Mouse (Mus musculus) splenic B cell, adult 2 months (primary cell): Measurements from ENCODE around the gene Olfr284.
A peak's percentile ranks its signal among the peaks of the same experiment; 100 is the strongest.

Source experiments
- DNase-seq: peaks from one replicate; pipeline ENCODE4 v3.0.0-alpha.2; 2011; ENCODE audit warnings: low read depth, low spot score
- H3K27me3 ChIP-seq: 2 replicates; pipeline ENCODE4 v1.6.1; 2012; ENCODE audit warnings: mild to moderate bottlenecking, low read length, moderate library complexity, mixed read lengths; ENCODE audit not compliant: control insufficient read depth, poor library complexity, insufficient read depth, severe bottlenecking
- H3K36me3 ChIP-seq: 2 replicates; pipeline ENCODE4 v1.6.1; 2012; ENCODE audit warnings: mild to moderate bottlenecking, low read length, moderate library complexity, mixed read lengths; ENCODE audit not compliant: control insufficient read depth, poor library complexity, insufficient read depth, severe bottlenecking

Olfr284 gene

GRCm38 (mm10) chr15:98340887-98341286 lies at the start of gene Olfr284:
Gene Olfr284, minus strand, starts transcription at chr15:98340987.
- Histone ChIP-seq H3K36me3 (no peaks in the 10 kb centered on the region), H3K27me3 (no peaks in the 10 kb centered on the region)
- no peak for DNase-seq

- peak; percentile 53 for DNase-seq
- Histone ChIP-seq H3K36me3 (no peaks in the 10 kb centered on the region), H3K27me3 (no peaks in the 10 kb centered on the region)
Measured at GRCm38 (mm10) chr15:98389796-98390195, 49.0 kb upstream of the Olfr284 start.

- no peaks in the 10 kb centered on the region for H3K27me3 ChIP-seq
- no peak for DNase-seq
- no peaks in the 10 kb centered on the region for H3K36me3 ChIP-seq
Measured at GRCm38 (mm10) chr15:98387621-98388020, 46.8 kb upstream of the Olfr284 start.

- DNase-seq: no peak
- Histone ChIP-seq H3K27me3 (no peaks in the 10 kb centered on the region), H3K36me3 (no peaks in the 10 kb centered on the region)
Measured at GRCm38 (mm10) chr15:98380846-98381245, 40.1 kb upstream of the Olfr284 start, which contains the start of gene Olfr283. Gene Olfr283, minus strand, starts transcription at chr15:98380946.

GRCm38 (mm10) chr15:98378209-98378608 lies 37.4 kb upstream of the Olfr284 start:
- no peak for DNase-seq
- Histone ChIP-seq H3K27me3 (no peaks in the 10 kb centered on the region), H3K36me3 (no peaks in the 10 kb centered on the region)

GRCm38 (mm10) chr15:98317177-98317724 lies 23.5 kb downstream of the Olfr284 start, which contains the start of gene Olfr285:
Gene Olfr285, minus strand, starts transcription at chr15:98317353.
- H3K27me3 ChIP-seq: no peaks in the 10 kb centered on the region
- DNase-seq: no peak
- H3K36me3 ChIP-seq: no peaks in the 10 kb centered on the region

- Histone ChIP-seq H3K27me3 (no peaks in the 10 kb centered on the region), H3K36me3 (no peaks in the 10 kb centered on the region)
- DNase-seq: peak; percentile 5
Measured at GRCm38 (mm10) chr15:98315703-98316102, 25.1 kb downstream of the Olfr284 start.

GRCm38 (mm10) chr15:98295628-98296551 lies 44.9 kb downstream of the Olfr284 start, which contains the start of gene Zfp641:
Gene Zfp641, minus strand, starts transcription at chr15:98296161.
- DNase-seq: no peak
- Histone ChIP-seq H3K36me3 (no peaks in the 10 kb centered on the region), H3K27me3 (no peaks in the 10 kb centered on the region)

GRCm38 (mm10) chr15:98293651-98294050 lies 47.1 kb downstream of the Olfr284 start:
- H3K36me3 ChIP-seq: no peaks in the 10 kb centered on the region
- DNase-seq: no peak
- no peaks in the 10 kb centered on the region for H3K27me3 ChIP-seq
